Mouse (Mus musculus) adrenal gland, postnatal 25 days (tissue): ENCODE results near the gene Gm10491. TPM values are rescaled to one million over a fixed set of nuclear protein-coding genes. Genes with fewer than 3 reads are reported as not detected.

Experiments
- DNase-seq: peaks from one replicate; pipeline ENCODE4 v3.0.0; 2021; ENCODE audit warnings: mixed read lengths
- total RNA-seq: library from RNA; stranded (reverse); gene quantifications from 2 replicates; pipeline ENCODE4 v1.2.3, GENCODE M21; 2021

The Gm10491 gene
- total RNA-seq, 1 experiment from 2014 or later: not detected

DNA sequence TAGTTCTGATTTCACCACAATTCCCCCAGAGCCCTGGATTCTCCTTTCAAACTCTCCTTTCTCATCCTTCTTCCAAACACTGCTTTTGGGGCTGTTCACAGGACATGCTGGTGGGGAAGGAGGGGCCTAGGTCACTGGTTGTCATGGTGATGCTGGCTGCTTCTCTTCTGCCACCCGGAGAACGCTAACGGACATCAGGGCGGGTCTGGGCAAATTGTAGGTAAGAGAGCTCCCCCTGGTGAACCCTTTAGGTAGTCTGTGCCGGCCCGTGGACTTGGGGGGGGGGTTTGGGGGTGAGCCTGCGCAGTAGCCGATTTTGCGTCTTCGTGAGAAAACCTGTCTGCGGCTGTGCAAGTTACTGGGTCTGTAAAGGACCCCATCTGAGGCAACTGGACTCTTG is 27.8 kb downstream of the Gm10491 start:
- DNase-seq: peak; percentile 41

DNA sequence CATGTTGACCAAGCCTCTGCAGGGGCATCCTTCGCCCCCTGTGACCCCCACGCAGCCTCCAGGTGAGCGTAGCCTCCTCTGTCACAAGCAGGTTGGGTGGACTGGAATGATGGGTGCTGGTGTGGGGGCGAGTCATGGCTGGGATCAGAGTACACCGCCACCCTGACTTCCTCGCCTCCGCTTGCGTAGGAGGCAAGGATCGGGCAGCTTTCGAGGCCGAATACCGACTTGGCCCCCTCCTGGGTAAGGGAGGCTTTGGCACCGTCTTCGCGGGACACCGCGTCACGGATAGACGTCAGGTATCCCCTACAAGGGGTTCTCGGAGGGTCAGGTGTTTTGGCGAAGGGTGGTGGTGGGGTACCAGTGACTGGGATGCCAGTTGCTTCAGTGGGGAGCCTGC is 29.1 kb downstream of the Gm10491 start:
- peak; percentile 16 for DNase-seq

DNA sequence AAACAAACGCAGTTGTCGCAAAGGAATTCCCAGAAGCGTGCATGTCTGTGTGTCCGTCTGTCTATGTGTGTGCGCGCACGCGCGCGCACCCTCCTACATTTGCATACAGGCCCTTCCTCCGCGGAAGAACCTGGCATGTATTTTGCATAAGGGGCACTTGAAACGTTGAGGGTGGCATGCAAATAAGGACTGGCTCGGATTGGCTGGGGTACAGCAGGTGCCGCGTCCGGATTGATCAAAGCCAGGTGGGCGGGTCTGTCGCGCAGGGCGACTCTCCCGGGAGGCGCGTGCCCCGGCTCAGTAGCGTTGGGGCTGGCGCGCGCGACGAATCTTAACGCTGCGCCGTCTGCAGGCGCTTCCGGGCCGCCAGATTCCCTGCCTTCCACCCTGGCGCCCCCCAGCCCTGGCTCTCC is 29.6 kb downstream of the Gm10491 start, which contains the start of gene Pim2:
Pim2 (plus strand) TSS at position 256 of the 413 bp plus-strand sequence.
- DNase-seq: peak; percentile 81

DNA sequence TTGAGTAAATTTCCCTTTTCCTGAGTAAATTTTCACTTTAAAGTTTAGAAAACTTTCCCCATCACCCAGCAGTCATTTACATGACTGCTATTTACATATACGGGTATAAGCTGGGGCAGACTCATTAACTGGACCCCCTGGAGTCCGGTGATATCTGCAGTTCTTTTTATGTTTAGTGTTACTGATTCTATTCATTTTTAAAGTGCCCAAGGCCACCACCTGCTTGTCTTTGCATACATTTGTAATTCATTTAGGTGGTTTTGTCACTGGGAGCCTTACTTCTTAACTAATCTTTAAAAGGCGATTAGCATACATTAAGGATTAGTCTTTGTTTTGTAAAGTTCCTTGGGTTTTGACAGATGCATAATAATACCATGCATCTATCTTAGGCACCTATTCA is 37.8 kb downstream of the Gm10491 start:
- no peak for DNase-seq

DNA sequence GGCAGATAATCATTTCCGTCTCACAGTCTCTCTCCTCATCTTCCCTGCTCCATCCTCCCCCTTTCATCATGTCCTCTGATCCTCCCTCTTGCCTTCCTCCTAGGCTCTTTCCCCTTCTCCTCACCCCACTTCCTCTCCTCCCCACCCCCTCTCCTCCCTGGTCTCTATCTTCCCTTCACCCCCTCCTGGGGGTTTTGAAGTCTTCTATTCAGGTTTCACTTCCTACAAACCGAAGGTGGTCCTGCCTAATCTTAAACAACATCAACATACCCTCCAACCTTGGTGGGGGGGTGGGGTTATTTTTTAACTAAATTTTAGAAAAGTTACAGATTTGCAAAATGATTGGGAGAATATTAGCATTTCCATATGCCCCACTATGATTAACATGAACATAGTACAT is 39.1 kb downstream of the Gm10491 start:
- no peak for DNase-seq

- no peak for DNase-seq
Observed at GRCm38 (mm10) chrX:7867141-7867540, 40.5 kb downstream of the Gm10491 start.

DNA sequence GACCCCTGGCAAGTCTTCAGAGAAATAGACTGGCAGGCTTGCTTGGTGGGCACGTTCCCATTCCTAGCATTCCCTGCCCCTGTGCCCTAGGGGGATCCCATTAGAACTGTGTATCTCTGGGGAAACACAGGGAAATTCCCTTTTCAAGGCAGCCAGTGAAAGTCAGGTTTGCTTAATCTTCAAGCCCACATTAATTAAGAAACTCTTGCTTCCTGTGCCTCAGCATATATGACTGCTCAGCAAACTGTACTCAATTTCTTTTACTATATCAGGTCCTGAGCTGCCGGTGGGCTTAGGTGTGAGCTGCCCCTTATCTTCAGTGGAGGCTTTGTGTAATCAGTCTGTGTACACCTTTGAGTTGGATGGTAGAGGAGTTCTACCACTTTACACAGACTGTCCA is 41.8 kb downstream of the Gm10491 start:
- no peak for DNase-seq

- DNase-seq: no peak
Observed at GRCm38 (mm10) chrX:7865343-7865742, 42.3 kb downstream of the Gm10491 start.

GRCm38 (mm10) chrX:7864551-7864950 is 43.1 kb downstream of the Gm10491 start:
- no peak for DNase-seq

GRCm38 (mm10) chrX:7863181-7863580 is 44.5 kb downstream of the Gm10491 start:
- no peak for DNase-seq

DNA sequence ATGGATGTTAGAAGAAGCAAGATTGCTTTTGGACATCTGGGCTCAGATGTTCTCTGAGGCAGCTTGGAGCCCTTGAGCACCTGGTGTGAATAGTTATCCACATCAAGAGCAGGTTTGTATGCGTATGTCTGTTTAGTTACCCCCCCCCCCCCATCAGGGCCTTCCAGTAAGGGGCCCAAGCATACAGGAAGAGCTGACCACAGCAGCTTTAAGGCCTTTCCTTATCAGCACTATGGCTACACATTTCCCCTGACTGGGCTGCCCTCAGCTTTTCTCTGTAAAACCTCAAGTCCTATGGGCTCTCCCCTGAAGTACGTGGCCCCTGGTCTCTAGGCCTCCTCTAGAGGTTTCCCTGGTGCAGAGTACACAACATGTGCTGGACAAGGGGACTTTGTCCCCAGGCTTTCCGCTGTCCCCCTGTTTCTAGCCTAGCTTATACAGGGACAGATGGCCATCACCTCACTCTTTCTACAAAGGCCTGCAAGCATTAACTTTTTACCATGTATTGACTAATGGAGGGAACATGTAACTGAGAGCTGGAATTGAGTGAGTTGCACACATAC is 48.4 kb downstream of the Gm10491 start:
- no peak for DNase-seq

Other genes starting within 250 kb of the Gm10491 start
- 62.4 and 70.9 TPM in 2 replicates for gene Plp2, start 236.4 kb downstream of the Gm10491 start, total RNA-seq
- gene Magix, start 226.6 kb downstream of the Gm10491 start, total RNA-seq: 0.52 and 0.86 TPM in 2 replicates
- 50.4 and 54.9 TPM in 2 replicates for gene Gpkow, start 210.7 kb downstream of the Gm10491 start, total RNA-seq
- gene Wdr45, start 193.5 kb downstream of the Gm10491 start, total RNA-seq: 79.0 and 80.8 TPM in 2 replicates
- gene Gm45208, start 185.6 kb downstream of the Gm10491 start, total RNA-seq: not detected in 2 replicates
- 8.4 and 11.0 TPM in 2 replicates for gene Praf2, start 179.4 kb downstream of the Gm10491 start, total RNA-seq
- 4.4 and 6.0 TPM in 2 replicates for gene Ccdc120, start 156.9 kb downstream of the Gm10491 start, total RNA-seq
- 40.7 and 45.0 TPM in 2 replicates for gene Tfe3, start 145.3 kb downstream of the Gm10491 start, total RNA-seq
- 61.2 and 64.9 TPM in 2 replicates for gene Gripap1, start 118.1 kb downstream of the Gm10491 start, total RNA-seq
- 1.0 and 1.2 TPM in 2 replicates for gene Kcnd1, start 85.5 kb downstream of the Gm10491 start, total RNA-seq
- 74.6 and 83.3 TPM in 2 replicates for gene Otud5, start 66.5 kb downstream of the Gm10491 start, total RNA-seq
- gene Pim2, start 29.6 kb downstream of the Gm10491 start, total RNA-seq: 11.1 and 12.3 TPM in 2 replicates
- gene Slc35a2, start 23.8 kb downstream of the Gm10491 start, total RNA-seq: 43.1 and 81.5 TPM in 2 replicates
- gene Pqbp1, start 8.6 kb downstream of the Gm10491 start, total RNA-seq: 118 and 127 TPM in 2 replicates
- gene Timm17b, start 8.5 kb downstream of the Gm10491 start, total RNA-seq: 114 and 134 TPM in 2 replicates
- gene Gm10490, start 1.7 kb upstream of the Gm10491 start, total RNA-seq: 1.9 TPM in 1 of 2 replicates, not detected in the other
- gene Pcsk1n, start 12.0 kb upstream of the Gm10491 start, total RNA-seq: 39.1 and 47.5 TPM in 2 replicates
- gene Eras, start 20.8 kb upstream of the Gm10491 start, total RNA-seq: not detected in 2 replicates
- 17.9 and 26.7 TPM in 2 replicates for gene Hdac6, start 40.1 kb upstream of the Gm10491 start, total RNA-seq
- gene Gata1, start 70.2 kb upstream of the Gm10491 start, total RNA-seq: not detected in 2 replicates
- gene Glod5, start 110.7 kb upstream of the Gm10491 start, total RNA-seq: not detected in 2 replicates
- 14.7 and 17.7 TPM in 2 replicates for gene Suv39h1, start 166.9 kb upstream of the Gm10491 start, total RNA-seq
- gene Was, start 182.7 kb upstream of the Gm10491 start, total RNA-seq: 0.71 and 1.2 TPM in 2 replicates
- gene Wdr13, start 225.1 kb upstream of the Gm10491 start, total RNA-seq: 71.8 and 74.9 TPM in 2 replicates
- gene Rbm3, start 238.0 kb upstream of the Gm10491 start, total RNA-seq: 78.5 and 115 TPM in 2 replicates